Mouse (Mus musculus) intestine, postnatal 0 days (tissue): ENCODE results near the gene Prmt7. TPM values are rescaled to one million over a fixed set of nuclear protein-coding genes. Genes with fewer than 3 reads are reported as not detected.
A peak's percentile ranks its signal among the peaks of the same experiment; 100 is the strongest.

ENCODE experiments used
- ATAC-seq: fragments of 200-750 bp; cut with Nextera tagmentation; 2 replicates; pipeline ENCODE4 v1.8.0; 2017; ENCODE audit warnings: mild to moderate bottlenecking, moderate TSS enrichment, moderate library complexity
- H3K27ac ChIP-seq: fragments of 300-500 bp; sonication (generic); 2 replicates; pipeline ENCODE4 v1.5.1; 2014; ENCODE audit warnings: mild to moderate bottlenecking, low read depth, low read length, moderate library complexity
- H3K27me3 ChIP-seq: fragments of 300-500 bp; sonication (generic); replicated peaks from 2 replicates; pipeline ENCODE4 v1.6.1; 2014; ENCODE audit warnings: low read length, mixed read lengths; ENCODE audit not compliant: control insufficient read depth, insufficient read depth
- H3K36me3 ChIP-seq: fragments of 300-500 bp; sonication (generic); 2 replicates; pipeline ENCODE4 v1.6.1; 2014; ENCODE audit warnings: mild to moderate bottlenecking, moderate library complexity; ENCODE audit not compliant: control insufficient read depth, insufficient read depth
- H3K4me1 ChIP-seq: fragments of 300-500 bp; sonication (generic); replicated peaks from 2 replicates; pipeline ENCODE4 v1.6.1; 2014; ENCODE audit warnings: antibody characterized with exemption, low read length, mixed read lengths; ENCODE audit not compliant: control insufficient read depth, insufficient read depth
- H3K4me2 ChIP-seq: fragments of 300-500 bp; sonication (generic); replicated peaks from 2 replicates; pipeline ENCODE4 v1.6.1; 2014; ENCODE audit warnings: low read depth, mild to moderate bottlenecking, moderate library complexity
- H3K4me3 ChIP-seq: fragments of 300-500 bp; sonication (generic); 2 replicates; pipeline ENCODE4 v1.5.1; 2014; ENCODE audit warnings: low read depth, low read length
- H3K9ac ChIP-seq: fragments of 300-500 bp; sonication (generic); 2 replicates; pipeline ENCODE4 v1.6.1; 2014; ENCODE audit warnings: mild to moderate bottlenecking, low read depth, low read length
- H3K9me3 ChIP-seq: fragments of 300-500 bp; sonication (generic); 2 replicates; pipeline ENCODE4 v1.6.1; 2016; ENCODE audit warnings: mixed run types; ENCODE audit not compliant: control insufficient read depth
- CTCF ChIP-seq: sonication (generic); IDR thresholded peaks from 2 replicates; pipeline ENCODE4 v1.5.1; 2016; ENCODE audit warnings: low read depth, mild to moderate bottlenecking, control low read depth, antibody characterized with exemption, moderate library complexity
- WGBS: fragments of 180-500 bp; shearing (Covaris S2); extraction: QIAGEN DNeasy Blood & Tissue Kit; methylation state at CpG from one replicate; pipeline ENCODE4 v1.1.7; 2014; 5-methylcytosine and 5-hydroxymethylcytosine counted together
- polyA plus RNA-seq: library from polyadenylated mRNA; unstranded; fragments of >200 nt; fragmentation: Nextera tagmentation; extraction: Ambion mirVana; gene quantifications from 2 replicates; pipeline ENCODE4 v1.2.1, GENCODE M21; 2015

The Prmt7 gene
- polyA plus RNA-seq, 1 experiment from 2014 or later: 11.7 TPM

DNA sequence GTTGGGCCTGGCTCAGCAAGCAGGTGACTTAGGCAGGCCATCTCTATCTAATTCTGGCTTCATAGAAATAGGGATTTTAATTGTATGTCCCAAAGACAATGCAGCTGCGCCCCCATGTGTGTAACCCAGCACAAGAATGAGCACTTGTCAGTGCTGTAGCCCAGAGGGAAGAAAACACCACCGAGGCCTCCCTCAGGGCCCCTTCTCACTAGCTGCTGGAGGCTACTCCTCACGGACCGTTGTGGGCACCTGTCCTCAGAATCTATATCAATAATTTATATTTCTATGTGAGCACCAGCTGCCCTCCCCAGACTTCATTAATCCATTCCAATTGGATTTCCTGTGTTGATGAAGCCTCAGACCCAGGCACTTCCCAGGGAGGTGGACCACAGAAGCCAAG, 50.2 kb downstream of the Prmt7 start:
- no peak overlapping the region for H3K4me2 ChIP-seq
- peaks cover 31% of the 10 kb centered on the region for H3K36me3 ChIP-seq
- no peak for ATAC-seq
- no peak overlapping the region for H3K9ac ChIP-seq
- no peak overlapping the region for H3K4me3 ChIP-seq
- no peaks in the 10 kb centered on the region for H3K27me3 ChIP-seq
- no peak for TF ChIP-seq CTCF
- H3K27ac ChIP-seq: no peak overlapping the region
- no peaks in the 10 kb centered on the region for H3K4me1 ChIP-seq
- 82% methylated on average over 4 of the region's 4 CpGs for WGBS
- no peaks in the 10 kb centered on the region for H3K9me3 ChIP-seq

DNA sequence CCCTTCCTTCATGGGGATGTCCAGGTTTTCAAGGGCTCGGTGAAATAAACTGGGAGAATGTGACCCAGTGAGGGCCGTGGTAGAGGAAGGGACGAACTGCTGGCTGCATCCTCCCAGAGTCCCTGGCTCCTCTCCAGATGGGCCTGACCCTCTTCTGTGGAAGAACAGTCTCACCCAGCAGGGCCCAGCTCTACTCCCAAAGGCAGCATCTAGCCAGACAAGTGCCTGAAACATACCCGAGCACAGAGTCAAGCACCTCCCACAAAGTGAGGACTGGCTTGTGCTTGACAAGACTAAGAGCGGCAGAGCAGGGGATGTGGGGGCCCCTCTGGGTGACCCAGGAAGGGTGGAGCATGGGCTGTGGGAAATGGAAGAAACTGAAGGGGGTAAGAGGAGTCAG, 51.6 kb downstream of the Prmt7 start:
- Histone ChIP-seq H3K9ac (no peak overlapping the region), H3K4me2 (no peak overlapping the region), H3K36me3 (peaks cover 25% of the 10 kb centered on the region), H3K27me3 (no peaks in the 10 kb centered on the region), H3K4me3 (no peak overlapping the region), H3K27ac (no peak overlapping the region), H3K9me3 (no peaks in the 10 kb centered on the region), H3K4me1 (no peaks in the 10 kb centered on the region)
- ATAC-seq: no peak
- TF ChIP-seq CTCF: no peak
- whole genome bisulfite sequencing: 47% methylated on average over 5 of the region's 5 CpGs

DNA sequence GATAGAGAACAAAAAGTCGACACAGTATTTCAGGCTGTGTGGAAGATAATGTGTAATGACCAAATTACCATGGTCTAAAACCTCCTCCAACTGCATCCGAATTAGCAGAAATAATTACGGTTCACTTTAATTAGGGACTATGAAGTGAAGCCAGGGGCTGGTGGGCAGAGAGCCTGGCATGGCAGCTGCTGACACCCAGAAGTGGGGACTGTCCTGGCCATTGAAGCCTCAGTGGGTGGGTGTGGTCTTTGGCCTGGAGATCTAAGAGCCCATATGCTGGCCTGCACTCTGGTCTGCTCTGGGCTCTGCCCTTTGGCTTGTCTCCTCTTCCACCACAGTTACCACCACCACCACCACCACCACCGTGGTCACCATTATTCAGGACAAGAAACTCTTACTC, 53.2 kb downstream of the Prmt7 start:
- H3K4me2 ChIP-seq: no peak overlapping the region
- H3K36me3 ChIP-seq: peaks cover 16% of the 10 kb centered on the region
- no peaks in the 10 kb centered on the region for H3K4me1 ChIP-seq
- no peak overlapping the region for H3K9ac ChIP-seq
- WGBS: 87% methylated on average over 4 of the region's 4 CpGs
- H3K27ac ChIP-seq: no peak overlapping the region
- no peak for TF ChIP-seq CTCF
- H3K4me3 ChIP-seq: no peak overlapping the region
- H3K27me3 ChIP-seq: no peaks in the 10 kb centered on the region
- ATAC-seq: no peak
- H3K9me3 ChIP-seq: no peaks in the 10 kb centered on the region

DNA sequence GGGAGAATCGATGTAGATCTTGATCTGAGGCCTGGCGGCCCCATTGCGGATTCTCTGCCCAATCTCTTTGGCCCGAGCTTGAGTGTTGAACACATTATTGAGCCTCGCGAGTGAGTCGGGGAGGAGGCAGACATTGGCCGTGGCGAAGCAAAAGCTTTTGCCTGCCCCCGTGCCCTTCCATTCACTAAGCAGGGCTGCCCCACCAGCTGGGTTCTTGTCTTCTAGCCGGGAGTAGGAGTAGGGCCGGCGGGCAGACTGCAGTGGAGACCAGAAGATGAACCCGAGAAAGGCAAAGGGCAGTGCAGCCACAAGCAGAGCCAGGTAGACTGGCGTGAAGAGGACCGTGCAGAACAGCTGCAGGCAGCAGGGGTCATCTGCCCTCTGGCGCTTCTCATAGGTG, 54.7 kb downstream of the Prmt7 start:
- ATAC-seq: no peak
- Histone ChIP-seq H3K27ac (no peak overlapping the region), H3K36me3 (peaks cover 13% of the 10 kb centered on the region), H3K4me1 (no peaks in the 10 kb centered on the region), H3K4me2 (no peak overlapping the region), H3K9ac (no peak overlapping the region), H3K4me3 (no peak overlapping the region), H3K9me3 (no peaks in the 10 kb centered on the region), H3K27me3 (no peaks in the 10 kb centered on the region)
- TF ChIP-seq CTCF: no peak
- WGBS: 87% methylated on average over 17 of the region's 17 CpGs

DNA sequence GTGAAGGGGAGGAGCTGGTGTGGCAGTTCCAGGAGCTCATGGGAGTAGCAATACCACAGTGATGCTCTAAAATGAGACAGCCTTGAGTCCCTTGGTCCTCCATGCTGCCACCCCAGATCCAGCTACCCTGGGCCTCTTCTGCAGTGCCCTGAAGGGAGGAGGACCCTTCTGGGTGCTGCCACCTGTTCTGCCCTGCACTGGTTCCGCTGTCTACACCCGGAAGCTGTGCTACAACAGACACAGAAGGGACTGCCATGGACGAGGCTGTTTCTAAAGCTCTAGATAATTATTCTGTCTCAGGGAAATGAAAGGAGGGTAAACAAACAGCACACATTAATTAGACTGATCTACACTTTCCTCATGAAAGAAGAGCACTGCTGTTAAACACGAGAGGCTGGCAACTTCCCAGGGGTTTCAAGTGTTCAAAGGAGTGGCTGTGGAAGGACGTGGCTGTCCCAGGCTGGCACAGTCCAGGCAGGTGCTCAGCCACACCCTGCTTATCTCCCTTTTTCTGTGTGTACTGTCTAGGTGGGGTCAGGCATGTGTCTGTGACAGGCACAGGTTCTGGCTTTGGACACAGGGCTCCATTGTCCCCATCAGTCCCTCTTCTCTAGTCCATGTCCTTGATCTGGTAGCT, 58.1 kb downstream of the Prmt7 start:
- no peak overlapping the region for H3K9ac ChIP-seq
- 0 out of 2 replicates have a peak overlapping the region, but pooled peaks have one; percentile 13 for H3K4me2 ChIP-seq
- peak overlapping the region; percentile 75 for H3K27ac ChIP-seq
- H3K36me3 ChIP-seq: no peaks in the 10 kb centered on the region; the same call in 1 of the 2 replicates
- no peak for TF ChIP-seq CTCF
- H3K9me3 ChIP-seq: no peaks in the 10 kb centered on the region
- no peaks in the 10 kb centered on the region for H3K4me1 ChIP-seq
- 32% methylated on average over 5 of the region's 5 CpGs for WGBS
- no peaks in the 10 kb centered on the region for H3K27me3 ChIP-seq
- H3K4me3 ChIP-seq: no peak overlapping the region
- peak; percentile 98 for ATAC-seq

DNA sequence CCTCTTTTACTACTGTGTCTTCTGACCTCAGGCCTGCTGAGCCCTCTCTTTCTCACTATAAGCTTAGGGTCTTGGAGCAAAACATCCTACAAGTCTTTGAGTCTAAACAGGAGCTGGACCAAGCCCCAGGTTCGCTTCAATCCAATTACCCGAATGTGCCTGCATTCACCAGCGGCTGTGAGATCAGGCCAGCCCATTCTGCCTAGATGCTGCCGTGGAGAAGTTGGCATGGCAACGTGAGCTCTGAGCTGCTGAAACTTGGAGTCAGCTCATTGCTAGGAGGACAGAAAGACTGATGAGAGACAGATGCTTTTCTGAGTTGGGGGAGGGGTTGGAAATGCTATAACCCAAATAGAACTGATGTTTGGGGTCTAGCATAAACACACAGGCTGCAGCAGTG, 60.1 kb downstream of the Prmt7 start:
- Histone ChIP-seq H3K9me3 (no peaks in the 10 kb centered on the region), H3K4me2 (no peak overlapping the region), H3K27me3 (no peaks in the 10 kb centered on the region), H3K9ac (no peak overlapping the region), H3K4me3 (no peak overlapping the region), H3K27ac (no peak overlapping the region), H3K4me1 (no peaks in the 10 kb centered on the region), H3K36me3 (no peaks in the 10 kb centered on the region)
- 53% methylated on average over 5 of the region's 5 CpGs for WGBS
- TF ChIP-seq CTCF: no peak
- ATAC-seq: no peak

DNA sequence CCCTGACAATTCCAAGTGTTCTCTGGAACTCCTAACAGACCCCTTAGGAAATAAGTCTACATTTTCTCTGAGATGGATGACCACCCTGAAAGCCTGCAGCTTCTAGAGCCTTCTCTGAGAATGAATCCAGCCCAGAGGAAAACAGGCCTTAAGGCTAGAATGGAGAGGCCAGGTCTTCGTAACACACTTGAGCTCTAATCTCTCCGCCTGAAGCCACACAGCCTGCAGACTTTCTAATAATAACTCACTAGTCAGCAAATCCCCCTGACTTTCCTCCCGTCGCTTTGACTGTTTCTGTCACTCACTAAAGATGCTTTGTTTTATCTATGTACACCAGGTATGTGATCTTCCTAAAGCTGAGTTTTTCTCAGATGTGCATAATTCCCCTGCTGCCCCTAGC, 60.6 kb downstream of the Prmt7 start:
- H3K9me3 ChIP-seq: no peaks in the 10 kb centered on the region
- no peak for TF ChIP-seq CTCF
- no peak overlapping the region for H3K4me3 ChIP-seq
- H3K27ac ChIP-seq: no peak overlapping the region
- H3K27me3 ChIP-seq: no peaks in the 10 kb centered on the region
- no peak overlapping the region for H3K9ac ChIP-seq
- no peaks in the 10 kb centered on the region for H3K36me3 ChIP-seq
- no peaks in the 10 kb centered on the region for H3K4me1 ChIP-seq
- H3K4me2 ChIP-seq: no peak overlapping the region
- 67% methylated on average over 4 of the region's 4 CpGs for WGBS
- ATAC-seq: no peak
